ENCODE assay signal across 8 mouse cellular contexts in genomic region chr5:31048763-31049641, GRCm38 (mm10). TPM values are rescaled to one million over a fixed set of nuclear protein-coding genes. Genes with fewer than 3 reads are reported as not detected.
DNase-seq lines count a peak whose midpoint lies in the region; ATAC-seq and TF ChIP-seq lines count a peak whose summit lies in the region.

TSS of gene Slc5a6 (minus strand) at chr5:31048924.

- no peaks in the 10 kb centered on the region for H3K36me3 ChIP-seq in ES-E14 (ENCODE audit: control insufficient read depth, insufficient read depth, low read length, poor library complexity, severe bottlenecking)
- H3K36me3 ChIP-seq in lung, embryonic 14.5 days (ENCODE audit: insufficient read depth) = peaks cover 6% of the 10 kb centered on the region; the same call in 1 of the 2 replicates

- H3K27ac ChIP-seq in ES-E14 (ENCODE audit: insufficient read depth, low read depth, low read length, poor library complexity, severe bottlenecking) = peak within 1 kb of the TSS; percentile 88
- H3K27ac ChIP-seq in bone marrow macrophage, adult 2 months (ENCODE audit: insufficient read depth, low read depth, low read length) = peak within 1 kb of the TSS; percentile 94
- H3K27ac ChIP-seq in layer of hippocampus, adult 2 months = peak within 1 kb of the TSS; percentile 99
- peak within 1 kb of the TSS; percentile 95 for H3K27ac ChIP-seq in lung, embryonic 14.5 days (ENCODE audit: low read depth)

- DNase-seq in ES-E14 (ENCODE audit: low read depth, low spot score) = peak; percentile 48
- peak; percentile 56 for DNase-seq in heart, postnatal 4 days
- DNase-seq in layer of hippocampus, adult 2 months (ENCODE audit: low spot score in 2 of 2) = peak; percentile 26
- peak; percentile 83 for DNase-seq in lung, embryonic 14.5 days
- DNase-seq in urinary bladder, postnatal 25 days (ENCODE audit: low spot score) = peak; percentile 24

- H3K27me3 ChIP-seq in lung, embryonic 14.5 days (ENCODE audit: insufficient read depth, low read length) = no peaks in the 10 kb centered on the region

- no peaks in the 10 kb centered on the region for H3K9me3 ChIP-seq in ES-E14 (ENCODE audit: control insufficient read depth, insufficient read depth, low read depth, low read length)
- no peaks in the 10 kb centered on the region for H3K9me3 ChIP-seq in lung, embryonic 14.5 days (ENCODE audit: low read depth, low read length)

- H3K4me2 ChIP-seq in lung, embryonic 14.5 days = peak within 1 kb of the TSS; percentile 94

- in situ Hi-C loops in ES-E14 (cut with MboI; ENCODE audit: low sequenced_read_pairs in 2 of 2, unreplicated experiment in 2 of 2) = no loop called here

- H3K4me3 ChIP-seq in ES-E14 (ENCODE audit: insufficient read depth in 1 of 2, low read depth in 1 of 2, low read length in 2 of 2, poor library complexity in 1 of 2, severe bottlenecking in 1 of 2) = peak within 1 kb of the TSS; percentile 78 to 93
- H3K4me3 ChIP-seq in bone marrow macrophage, adult 2 months (ENCODE audit: insufficient read depth, low read length) = peak within 1 kb of the TSS; percentile 97
- H3K4me3 ChIP-seq in layer of hippocampus, adult 2 months = peak within 1 kb of the TSS; percentile 87
- peak within 1 kb of the TSS; percentile 70 for H3K4me3 ChIP-seq in lung, embryonic 14.5 days (ENCODE audit: low read depth, low read length)

- no peaks in the 10 kb centered on the region for H3K4me1 ChIP-seq in ES-E14 (ENCODE audit: control insufficient read depth in 2 of 2, insufficient read depth in 2 of 2, low read length in 2 of 2, poor library complexity in 1 of 2)
- H3K4me1 ChIP-seq in bone marrow macrophage, adult 2 months (ENCODE audit: control insufficient read depth, insufficient read depth, low read length) = peaks cover 7% of the 10 kb centered on the region
- peaks cover 3% of the 10 kb centered on the region; the same call in 1 of the 2 replicates for H3K4me1 ChIP-seq in lung, embryonic 14.5 days (ENCODE audit: insufficient read depth)

- H3K9ac ChIP-seq in ES-E14 (ENCODE audit: insufficient read depth, low read depth, low read length, poor library complexity, severe bottlenecking) = peak within 1 kb of the TSS; percentile 96
- peak within 1 kb of the TSS; percentile 80 for H3K9ac ChIP-seq in lung, embryonic 14.5 days

- TF ChIP-seq POLR2A in bone marrow macrophage, adult 2 months (IDR thresholded peaks at IDR 0.05; ENCODE audit: borderline replicate concordance, low read depth, low read length) = no peak

- TF ChIP-seq CTCF in bone marrow macrophage, adult 2 months (IDR thresholded peaks at IDR 0.05; ENCODE audit: low read depth, low read length) = no peak
- TF ChIP-seq CTCF in layer of hippocampus, adult 2 months (conservative IDR thresholded peaks at IDR 0.05) = peak; percentile 82
- peak; percentile 65 for TF ChIP-seq CTCF in lung, embryonic 14.5 days (IDR thresholded peaks at IDR 0.05; ENCODE audit: low read depth)

- ATAC-seq in erythroblast, adult 5-6 weeks (replicated peaks; ENCODE audit: low FRiP score, poor library complexity, severe bottlenecking) = peak; percentile 61
- ATAC-seq in lung, embryonic 14.5 days (ENCODE audit: insufficient read depth) = peak; percentile 48
- peak; percentile 34; the same call in 1 of the 2 replicates for ATAC-seq in neutrophil, adult 5-6 weeks (ENCODE audit: extremely low read depth, insufficient number of reproducible peaks, low FRiP score, poor library complexity, severe bottlenecking)

- WGBS in lung, embryonic 14.5 days = under 1% methylated on average over 23 of the region's 23 CpGs

TF ChIP-seq in ES-E14, 5 proteins besides CTCF, POLR2A, EP300 and RAD21:
- TF ChIP-seq ZC3H11A (IDR thresholded peaks at IDR 0.05; ENCODE audit: borderline replicate concordance, low read depth, low read length) = no peak
- TF ChIP-seq MAFK (IDR thresholded peaks at IDR 0.05; ENCODE audit: insufficient read depth, low read depth, low read length) = no peak
- TF ChIP-seq ZNF384 (IDR thresholded peaks at IDR 0.05; ENCODE audit: low read depth, low read length) = peak; percentile 56; the same call in 1 of the 2 replicates

RNA-seq across cellular contexts. Expression of gene Slc5a6, which starts in this region (rescaled TPM):
- total RNA-seq in ES-E14 (2012; rRNA removed) = 44.1 and 51.3 TPM in 2 replicates
- polyA plus RNA-seq in bone marrow macrophage, adult 2 months (2012; ENCODE audit: insufficient read depth, insufficient read length, missing spikeins) = 5.5 and 7.5 TPM in 2 replicates
- 0.42 TPM in 1 of 2 replicates, not detected in the other for total RNA-seq in erythroblast, adult 5-6 weeks (2015; ENCODE audit: low replicate concordance)
- 0.98 TPM in 1 of 2 replicates, not detected in the other for total RNA-seq in erythroblast, adult 5-6 weeks (2017; ENCODE audit: low replicate concordance)
- 1 to 10 TPM; 7.0 to 7.2 TPM for total RNA-seq in heart, postnatal 4 days (2021)
- 10 to 100 TPM; 15.0 to 16.1 TPM for total RNA-seq in layer of hippocampus, adult 2 months (2021)
- polyA plus RNA-seq in lung, embryonic 14.5 days (2014; fragmentation: Nextera tagmentation; extraction: Ambion mirVana) = 7.2 and 8.0 TPM in 2 replicates
- 2.4 and 5.0 TPM in 2 replicates for total RNA-seq in neutrophil, adult 5-6 weeks (2017)

Comparison
In these comparisons a context has a peak if more than half of its experiments do, and no peak if none do; other contexts are left out.
1. Peak in every context shown above with its lines: DNase-seq, ATAC-seq, H3K4me3 ChIP-seq and H3K27ac ChIP-seq.
2. Peak in ATAC-seq in erythroblast, adult 5-6 weeks; RNA of the gene not detected or under 1 TPM.
3. DNase-seq: peak in every context shown above with its lines; median percentile 83 in lung, embryonic 14.5 days; 56 in heart, postnatal 4 days; 48 in ES-E14; 26 in layer of hippocampus, adult 2 months; 24 in urinary bladder, postnatal 25 days.